Comparison of ENCODE assay signal across 17 mouse cellular contexts in genomic region chr14:115821657-115822056, GRCm38 (mm10).
DNase-seq lines count a peak whose midpoint lies in the region; ATAC-seq lines count a peak whose summit lies in the region.
"Had no signal": no experiment of that assay in that cellular context is flagged by ENCODE, and none has a peak within 500 bp of the region (broad histone marks: within the 10 kb centered on the region; RNA-seq: fewer than 3 reads in every experiment).

No protein-coding gene starts in this region.

- H3K27ac ChIP-seq in forebrain, embryonic 13.5 days, result no peak overlapping the region
- no peak overlapping the region for H3K27ac ChIP-seq in forebrain, embryonic 10.5 days
- no peak overlapping the region for H3K27ac ChIP-seq in neural tube, embryonic 14.5 days (ENCODE audit: low read depth, low read length)
- no peak overlapping the region for H3K27ac ChIP-seq in neural tube, embryonic 15.5 days (replicated peaks)
- no peak overlapping the region for H3K27ac ChIP-seq in midbrain, embryonic 16.5 days (ENCODE audit: low read length)
- H3K27ac ChIP-seq: limb, embryonic 12.5 days; liver, embryonic 13.5 days; lung, embryonic 15.5 days; stomach, embryonic 15.5 days had no signal

- WGBS in forebrain, embryonic 13.5 days, result 47% methylated on average over 7 of the region's 7 CpGs
- WGBS in forebrain, embryonic 10.5 days, result 89% methylated on average over 7 of the region's 7 CpGs
- 34% methylated on average over 7 of the region's 7 CpGs for WGBS in neural tube, embryonic 14.5 days
- WGBS in neural tube, embryonic 15.5 days, result 39% methylated on average over 7 of the region's 7 CpGs
- 43% methylated on average over 7 of the region's 7 CpGs for WGBS in midbrain, embryonic 16.5 days

- peak; percentile 88 for ATAC-seq in forebrain, embryonic 13.5 days
- peak; percentile 94 for ATAC-seq in neural tube, embryonic 14.5 days (ENCODE audit: low read depth)
- no peak; the same call in 1 of the 2 replicates for ATAC-seq in neural tube, embryonic 15.5 days (ENCODE audit: low FRiP score)
- ATAC-seq in midbrain, embryonic 16.5 days, result peak; percentile 78

- H3K27me3 ChIP-seq in forebrain, embryonic 13.5 days, result no peaks in the 10 kb centered on the region
- no peaks in the 10 kb centered on the region for H3K27me3 ChIP-seq in forebrain, embryonic 10.5 days (ENCODE audit: poor library complexity, severe bottlenecking)
- H3K27me3 ChIP-seq in neural tube, embryonic 14.5 days (ENCODE audit: control insufficient read depth, insufficient read depth, low read length), result no peaks in the 10 kb centered on the region
- H3K27me3 ChIP-seq in neural tube, embryonic 15.5 days (replicated peaks), result no peaks in the 10 kb centered on the region
- no peaks in the 10 kb centered on the region for H3K27me3 ChIP-seq in midbrain, embryonic 16.5 days (ENCODE audit: control insufficient read depth, insufficient read depth, low read depth, low read length)
- H3K27me3 ChIP-seq: limb, embryonic 12.5 days; liver, embryonic 13.5 days; lung, embryonic 15.5 days; stomach, embryonic 15.5 days had no signal

- no peak overlapping the region for H3K4me2 ChIP-seq in forebrain, embryonic 13.5 days
- H3K4me2 ChIP-seq in neural tube, embryonic 14.5 days (ENCODE audit: low read depth, low read length), result no peak overlapping the region
- H3K4me2 ChIP-seq in neural tube, embryonic 15.5 days, result no peak overlapping the region
- no peak overlapping the region for H3K4me2 ChIP-seq in midbrain, embryonic 16.5 days (ENCODE audit: low read length)
- H3K4me2 ChIP-seq: limb, embryonic 12.5 days; liver, embryonic 13.5 days; lung, embryonic 15.5 days; stomach, embryonic 15.5 days had no signal

- no peak for DNase-seq in forebrain, embryonic 10.5 days (ENCODE audit: extremely low spot score, low spot score)
- peak; percentile 2 to 48 for DNase-seq in layer of hippocampus, adult 18-20 months (ENCODE audit: low spot score in 2 of 2)
- no peak for DNase-seq in lung, postnatal 25 days (ENCODE audit: low spot score)
- no peak for DNase-seq in urinary bladder, postnatal 14 days (ENCODE audit: low spot score)
- DNase-seq: adrenal gland, postnatal 25 days; cerebellum, adult 9-11 months; gastrocnemius, postnatal 25 days; kidney, adult 8-10 months; kidney, postnatal 4 days; liver, embryonic 13.5 days had no signal

- no peaks in the 10 kb centered on the region for H3K36me3 ChIP-seq in forebrain, embryonic 13.5 days (ENCODE audit: poor library complexity, severe bottlenecking)
- no peaks in the 10 kb centered on the region for H3K36me3 ChIP-seq in forebrain, embryonic 10.5 days (replicated peaks)
- no peaks in the 10 kb centered on the region for H3K36me3 ChIP-seq in neural tube, embryonic 14.5 days (ENCODE audit: control insufficient read depth, insufficient read depth, low read length)
- H3K36me3 ChIP-seq in neural tube, embryonic 15.5 days, result no peaks in the 10 kb centered on the region
- H3K36me3 ChIP-seq in midbrain, embryonic 16.5 days (ENCODE audit: control insufficient read depth, insufficient read depth, low read length), result no peaks in the 10 kb centered on the region
- H3K36me3 ChIP-seq: limb, embryonic 12.5 days; liver, embryonic 13.5 days; lung, embryonic 15.5 days; stomach, embryonic 15.5 days had no signal

- no peaks in the 10 kb centered on the region for H3K4me1 ChIP-seq in forebrain, embryonic 13.5 days
- H3K4me1 ChIP-seq in forebrain, embryonic 10.5 days, result no peaks in the 10 kb centered on the region
- H3K4me1 ChIP-seq in neural tube, embryonic 14.5 days (ENCODE audit: control insufficient read depth, insufficient read depth, low read length), result peaks cover 5% of the 10 kb centered on the region; the same call in 1 of the 2 replicates
- H3K4me1 ChIP-seq in neural tube, embryonic 15.5 days, result peaks cover 12% of the 10 kb centered on the region
- peaks cover 4% of the 10 kb centered on the region for H3K4me1 ChIP-seq in midbrain, embryonic 16.5 days (ENCODE audit: control insufficient read depth, insufficient read depth, low read length)
- H3K4me1 ChIP-seq: limb, embryonic 12.5 days; liver, embryonic 13.5 days; lung, embryonic 15.5 days; stomach, embryonic 15.5 days had no signal

- H3K9me3 ChIP-seq in forebrain, embryonic 13.5 days (replicated peaks), result no peaks in the 10 kb centered on the region; the same call in 1 of the 2 replicates
- no peaks in the 10 kb centered on the region for H3K9me3 ChIP-seq in forebrain, embryonic 10.5 days
- H3K9me3 ChIP-seq in neural tube, embryonic 14.5 days (ENCODE audit: control insufficient read depth, low read length), result no peaks in the 10 kb centered on the region
- H3K9me3 ChIP-seq in neural tube, embryonic 15.5 days (replicated peaks), result no peaks in the 10 kb centered on the region
- H3K9me3 ChIP-seq in midbrain, embryonic 16.5 days (replicated peaks; ENCODE audit: control insufficient read depth, low read length, poor library complexity, severe bottlenecking), result no peaks in the 10 kb centered on the region
- H3K9me3 ChIP-seq: limb, embryonic 12.5 days; liver, embryonic 13.5 days; lung, embryonic 15.5 days; stomach, embryonic 15.5 days had no signal

- no peak overlapping the region for H3K4me3 ChIP-seq in forebrain, embryonic 13.5 days
- H3K4me3 ChIP-seq in forebrain, embryonic 10.5 days, result no peak overlapping the region
- H3K4me3 ChIP-seq in neural tube, embryonic 14.5 days (ENCODE audit: low read depth, low read length), result no peak overlapping the region
- no peak overlapping the region for H3K4me3 ChIP-seq in neural tube, embryonic 15.5 days (replicated peaks)
- H3K4me3 ChIP-seq in midbrain, embryonic 16.5 days (ENCODE audit: low read depth, low read length), result no peak overlapping the region
- H3K4me3 ChIP-seq: limb, embryonic 12.5 days; liver, embryonic 13.5 days; lung, embryonic 15.5 days; stomach, embryonic 15.5 days had no signal

- H3K9ac ChIP-seq in forebrain, embryonic 13.5 days, result no peak overlapping the region
- H3K9ac ChIP-seq in neural tube, embryonic 14.5 days (replicated peaks; ENCODE audit: low read depth, low read length), result no peak overlapping the region
- no peak overlapping the region for H3K9ac ChIP-seq in neural tube, embryonic 15.5 days (replicated peaks)
- H3K9ac ChIP-seq in midbrain, embryonic 16.5 days (ENCODE audit: low read depth, low read length), result no peak overlapping the region
- H3K9ac ChIP-seq: limb, embryonic 12.5 days; liver, embryonic 13.5 days; lung, embryonic 15.5 days; stomach, embryonic 15.5 days had no signal

Comparison
In these comparisons a context has a peak if more than half of its experiments do, and no peak if none do; other contexts are left out.
1. DNase-seq: peak in layer of hippocampus, adult 18-20 months (2 of 2); none in forebrain, embryonic 10.5 days (single experiment), lung, postnatal 25 days (single experiment) and urinary bladder, postnatal 14 days (single experiment).